Mouse (Mus musculus) liver, embryonic 14.5 days (tissue): ENCODE data around the gene Dnase1l2. TPM values are rescaled to one million over a fixed set of nuclear protein-coding genes. Genes with fewer than 3 reads are reported as not detected.

Experiments
- ATAC-seq: fragments of 200-750 bp; cut with Nextera tagmentation; 2 replicates; pipeline ENCODE4 v1.8.0; 2017; ENCODE audit warnings: moderate number of reproducible peaks, mild to moderate bottlenecking, moderate library complexity; ENCODE audit not compliant: insufficient read depth
- DNase-seq, 3 experiments: peaks; one replicate each; pipeline ENCODE4 v3.0.0-alpha.2; 2012 to 2013; ENCODE audit warnings: low read depth in 3 of 3, low spot score in 3 of 3
- H3K27ac ChIP-seq: fragments of 300-500 bp; sonication (generic); 2 replicates; pipeline ENCODE4 v1.5.1; 2014; ENCODE audit warnings: moderate library complexity, mild to moderate bottlenecking, control low read depth, inconsistent platforms
- H3K27me3 ChIP-seq: fragments of 300-500 bp; sonication (generic); 2 replicates; pipeline ENCODE4 v1.6.1; 2014; ENCODE audit warnings: mild to moderate bottlenecking, low read length, moderate library complexity; ENCODE audit not compliant: control insufficient read depth, insufficient read depth
- H3K36me3 ChIP-seq: fragments of 300-500 bp; sonication (generic); replicated peaks from 2 replicates; pipeline ENCODE4 v1.6.1; 2014; ENCODE audit warnings: low read depth; ENCODE audit not compliant: control insufficient read depth, insufficient read depth
- H3K4me1 ChIP-seq, 2 experiments: fragments of 200-500 bp in 1 of 2; fragments of 300-500 bp in 1 of 2; sonication (generic) in 1 of 2; replicated peaks; 2 replicates each; pipeline ENCODE4 v1.6.1; 2012 to 2014; ENCODE audit warnings: antibody characterized with exemption in 1 of 2, inconsistent platforms in 1 of 2, low read length in 1 of 2; ENCODE audit not compliant: control insufficient read depth in 2 of 2, insufficient read depth in 2 of 2
- H3K4me2 ChIP-seq: fragments of 300-500 bp; sonication (generic); 2 replicates; pipeline ENCODE4 v1.6.1; 2014; ENCODE audit warnings: low read depth, mild to moderate bottlenecking, control low read depth, moderate library complexity
- H3K4me3 ChIP-seq, 2 experiments: fragments of 200-500 bp in 1 of 2; fragments of 300-500 bp in 1 of 2; sonication (generic) in 1 of 2; 2 replicates each; pipeline ENCODE4 v1.5.1; 2012 to 2014; ENCODE audit warnings: low read depth in 2 of 2, low read length in 2 of 2, mild to moderate bottlenecking in 2 of 2, control low read depth in 1 of 2, inconsistent platforms in 1 of 2, moderate library complexity in 1 of 2; ENCODE audit not compliant: insufficient read depth in 1 of 2
- H3K9ac ChIP-seq: fragments of 300-500 bp; sonication (generic); replicated peaks from 2 replicates; pipeline ENCODE4 v1.6.1; 2014; ENCODE audit warnings: mild to moderate bottlenecking, control low read depth, moderate library complexity
- H3K9me3 ChIP-seq: fragments of 300-500 bp; sonication (generic); 2 replicates; pipeline ENCODE4 v1.6.1; 2016; ENCODE audit warnings: low read length, mixed read lengths; ENCODE audit not compliant: control insufficient read depth
- CTCF ChIP-seq: IDR thresholded peaks from 2 replicates; pipeline ENCODE4 v1.5.1; 2016; ENCODE audit warnings: antibody characterized with exemption, low read depth, control low read depth
- EP300 ChIP-seq: IDR thresholded peaks from 2 replicates; pipeline ENCODE4 v1.6.1; 2016; ENCODE audit warnings: antibody characterized with exemption, low read depth
- WGBS: fragments of 180-500 bp; shearing (Covaris S2); extraction: QIAGEN DNeasy Blood & Tissue Kit; methylation state at CpG from one replicate; pipeline ENCODE4 v1.1.7; 2014; ENCODE audit not compliant: insufficient replicate concordance; 5-methylcytosine and 5-hydroxymethylcytosine counted together
- polyA plus RNA-seq, 2 experiments: library from polyadenylated mRNA; depleted of rRNA in 1 of 2; stranded (reverse) in 1 of 2; unstranded in 1 of 2; fragments of >200 nt; fragmentation: Nextera tagmentation in 1 of 2; extraction: Ambion mirVana in 1 of 2; gene quantifications; 2 replicates each; pipeline versions ENCODE4 v1.2.1 to v1.2.3; 2012 to 2014

Gene Dnase1l2
- polyA plus RNA-seq, 2 experiments, result 0.46 to 2.1 TPM

DNA sequence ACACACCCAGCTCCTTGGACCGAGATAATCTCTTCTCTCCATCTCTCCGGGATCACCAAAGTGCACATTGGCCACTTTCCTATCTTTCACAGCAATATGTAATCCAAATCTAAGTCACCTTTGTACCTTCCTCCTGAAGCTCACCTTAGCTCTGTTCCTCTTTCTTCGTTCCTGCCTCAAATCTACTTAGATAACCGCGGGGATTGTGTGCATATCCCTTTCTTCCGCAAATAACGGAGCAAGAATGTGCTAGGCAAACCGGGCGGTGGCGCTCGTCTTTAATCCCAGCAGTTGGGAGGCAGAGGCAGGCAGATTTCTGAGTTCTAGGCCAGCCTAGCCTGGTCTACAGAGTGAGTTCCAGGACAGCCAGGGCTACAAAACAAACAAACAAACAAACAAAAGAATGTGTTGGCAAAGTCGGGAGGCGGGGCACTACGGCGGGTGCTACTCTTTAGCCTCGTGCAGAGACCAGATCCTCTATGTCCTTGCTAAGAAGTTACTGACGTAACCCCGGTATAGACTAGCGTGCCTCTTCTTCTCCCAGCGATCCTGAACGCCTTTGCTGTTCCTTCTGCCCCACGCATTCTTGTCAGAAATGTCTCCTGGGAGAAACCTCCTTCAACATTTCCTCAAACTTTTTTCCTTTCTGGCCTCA, 29.2 kb downstream of the Dnase1l2 start:
- H3K9me3 ChIP-seq, result no peaks in the 10 kb centered on the region
- peak overlapping the region; percentile 94 for H3K4me2 ChIP-seq
- H3K36me3 ChIP-seq, result peaks cover 49% of the 10 kb centered on the region
- H3K27me3 ChIP-seq, result no peaks in the 10 kb centered on the region
- peak in 1 of 3 experiments; percentile 58 for DNase-seq
- peak overlapping the region; percentile 93 for H3K9ac ChIP-seq
- 12% methylated on average over 22 of the region's 22 CpGs for WGBS
- ATAC-seq, result peak; percentile 27
- peaks cover 16 to 17% of the 10 kb centered on the region in 2 experiments for H3K4me1 ChIP-seq
- peak overlapping the region; percentile 96 for H3K27ac ChIP-seq
- H3K4me3 ChIP-seq, result peak overlapping the region; percentile 69 to 97
- TF ChIP-seq EP300 (no peak; the same call in 1 of the 2 replicates), CTCF (peak; percentile 79)

DNA sequence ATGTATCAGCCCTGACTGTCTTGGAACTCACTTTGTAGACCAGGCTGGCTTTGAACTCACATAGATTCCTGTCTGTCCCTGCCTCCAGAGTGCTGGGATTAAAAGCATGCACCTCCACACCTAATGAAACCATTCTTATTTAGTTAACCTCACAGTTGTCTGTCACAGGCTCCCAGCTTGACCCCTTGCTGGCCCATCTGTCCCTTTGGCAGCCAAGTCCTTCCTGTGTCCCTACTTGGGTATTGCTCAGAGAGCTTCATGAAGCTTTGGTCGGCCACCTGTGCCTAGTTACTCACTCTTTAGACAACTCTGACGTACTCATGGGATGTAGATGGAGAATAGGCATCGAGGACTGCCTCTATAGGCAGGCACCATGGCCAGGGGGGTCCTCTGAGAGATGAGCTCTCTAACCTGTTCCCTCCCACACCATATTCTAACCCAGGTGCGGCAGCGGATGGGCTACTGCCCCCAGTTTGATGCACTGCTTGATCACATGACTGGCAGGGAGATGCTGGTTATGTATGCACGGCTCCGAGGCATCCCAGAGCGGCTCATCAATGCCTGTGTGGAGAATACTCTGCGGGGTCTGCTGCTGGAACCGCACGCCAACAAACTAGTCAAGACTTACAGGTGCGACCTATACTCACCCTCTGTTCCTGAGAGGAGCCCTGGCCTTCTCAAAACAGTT, 35.6 kb downstream of the Dnase1l2 start:
- DNase-seq, result no peak
- Histone ChIP-seq H3K4me2 (no peak overlapping the region), H3K4me3 (no peak overlapping the region), H3K9me3 (no peaks in the 10 kb centered on the region), H3K27me3 (no peaks in the 10 kb centered on the region), H3K36me3 (peaks cover 80% of the 10 kb centered on the region), H3K4me1 (no peaks in the 10 kb centered on the region), H3K27ac (no peak overlapping the region), H3K9ac (no peak overlapping the region)
- TF ChIP-seq EP300, result no peak
- 89% methylated on average over 12 of the region's 12 CpGs for WGBS
- ATAC-seq, result no peak

DNA sequence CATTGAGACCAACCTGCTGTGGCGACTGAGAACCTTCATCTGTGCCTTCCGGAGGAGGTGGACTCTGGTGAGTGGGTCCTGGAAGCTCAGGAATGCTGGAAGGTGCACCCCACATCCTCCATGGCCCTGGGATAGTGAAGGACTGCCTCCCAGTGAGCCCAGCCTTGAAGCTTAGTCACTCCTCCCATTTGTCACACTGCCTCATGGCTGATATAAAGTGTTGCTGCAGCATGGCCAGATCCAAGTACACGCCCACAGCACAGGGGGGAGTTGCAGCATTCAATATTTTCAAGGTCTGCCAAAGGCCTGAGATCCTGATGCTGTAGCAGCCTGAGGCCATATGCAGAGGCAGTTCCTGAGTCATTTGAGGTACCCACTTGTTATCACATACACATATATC, 40.5 kb downstream of the Dnase1l2 start:
- Histone ChIP-seq H3K4me3 (no peak overlapping the region), H3K36me3 (peaks cover 77% of the 10 kb centered on the region), H3K9me3 (no peaks in the 10 kb centered on the region), H3K27me3 (no peaks in the 10 kb centered on the region), H3K4me1 (no peaks in the 10 kb centered on the region), H3K4me2 (no peak overlapping the region), H3K27ac (no peak overlapping the region), H3K9ac (no peak overlapping the region)
- ATAC-seq (no peak), DNase-seq (no peak)
- TF ChIP-seq EP300, result no peak
- no peak for TF ChIP-seq CTCF
- WGBS, result 73% methylated on average over 3 of the region's 3 CpGs

DNA sequence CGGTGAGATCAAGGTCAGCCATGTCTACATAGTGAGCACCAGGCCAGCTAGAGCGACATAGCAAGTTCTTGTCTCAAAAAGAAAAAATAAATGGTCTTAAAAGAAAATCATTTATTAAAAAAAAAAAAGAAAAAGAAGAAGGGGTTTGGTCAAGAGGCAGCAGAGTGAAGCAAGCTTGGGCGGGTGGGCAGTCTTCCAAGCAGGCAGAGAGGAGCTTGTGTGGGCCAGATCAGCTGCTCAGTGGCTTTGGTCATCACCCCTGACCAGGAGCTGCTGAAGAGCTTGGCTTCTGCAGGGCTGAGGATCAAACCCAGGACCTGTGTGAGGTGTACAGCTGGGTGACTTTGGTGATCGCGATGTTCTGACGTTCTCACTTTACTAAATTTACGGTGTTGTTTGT, 48.4 kb downstream of the Dnase1l2 start:
- Histone ChIP-seq H3K9ac (no peak overlapping the region), H3K4me1 (no peaks in the 10 kb centered on the region), H3K9me3 (no peaks in the 10 kb centered on the region), H3K27me3 (no peaks in the 10 kb centered on the region), H3K27ac (no peak overlapping the region), H3K4me3 (no peak overlapping the region), H3K4me2 (no peak overlapping the region), H3K36me3 (peaks cover 42% of the 10 kb centered on the region)
- DNase-seq (no peak), ATAC-seq (no peak)
- TF ChIP-seq CTCF (no peak), EP300 (no peak)
- 86% methylated on average over 7 of the region's 7 CpGs for WGBS

DNA sequence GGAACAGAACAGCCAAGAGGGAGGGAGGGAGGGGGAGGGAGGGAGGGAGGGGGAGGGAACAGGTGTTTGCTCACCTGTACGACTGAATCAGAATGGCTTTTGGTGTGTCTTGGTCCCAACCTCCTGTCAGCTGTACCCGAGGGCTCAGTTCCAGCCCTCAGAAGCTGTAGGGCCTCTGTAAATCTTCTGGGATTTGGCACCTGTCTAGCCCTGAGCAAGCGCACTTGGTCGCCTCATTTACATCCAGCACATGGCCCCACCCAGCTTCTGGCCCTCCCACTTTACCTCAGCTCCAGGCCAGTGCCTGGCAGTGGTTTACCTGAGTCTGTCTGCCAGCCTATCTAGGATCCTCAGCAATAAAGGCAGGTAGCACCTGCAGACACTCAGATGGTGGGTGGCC, 49.4 kb downstream of the Dnase1l2 start:
- Histone ChIP-seq H3K4me2 (no peak overlapping the region), H3K27ac (no peak overlapping the region), H3K9me3 (no peaks in the 10 kb centered on the region), H3K4me3 (no peak overlapping the region), H3K36me3 (peaks cover 43% of the 10 kb centered on the region), H3K27me3 (no peaks in the 10 kb centered on the region), H3K9ac (no peak overlapping the region), H3K4me1 (no peaks in the 10 kb centered on the region)
- WGBS, result 74% methylated on average over 4 of the region's 4 CpGs
- DNase-seq (no peak), ATAC-seq (no peak)
- no peak for TF ChIP-seq EP300
- no peak for TF ChIP-seq CTCF
